Mouse (Mus musculus): ENCODE measurements at regions not wholly inside any gene's neighbourhood (a gene's known extent, or its start where the extent isn't known, plus 50 kb on each side); places are given as distances from the start of the nearest gene placed in this dataset.

DNA sequence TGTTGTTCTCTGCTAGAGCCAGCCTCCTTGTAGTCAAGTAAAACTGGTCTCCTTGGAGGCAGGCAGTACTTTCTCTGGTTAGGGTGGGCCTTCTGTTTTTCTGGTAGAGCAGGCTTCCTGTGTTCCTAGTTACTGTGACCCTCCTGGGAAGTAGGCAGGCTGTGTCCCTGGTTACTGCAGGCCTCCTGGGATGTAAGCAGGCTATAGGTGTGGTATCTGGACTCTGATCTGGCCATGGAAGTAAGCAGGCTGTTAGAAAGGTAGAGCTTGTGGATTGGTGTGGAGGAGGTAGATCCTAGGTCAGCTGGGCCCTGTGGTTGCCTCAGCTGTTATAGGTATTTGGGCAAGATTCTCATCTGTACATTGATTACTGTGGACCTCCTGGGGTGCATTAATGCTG, 1292.4 kb downstream of the Pcdh18 start:
- no peak for TF ChIP-seq POLR2A (IDR thresholded peaks at IDR 0.05; ENCODE audit: extremely low read depth, insufficient read depth, low read length)
- no peak for TF ChIP-seq CTCF (IDR thresholded peaks at IDR 0.05; ENCODE audit: low read depth, low read length)

Data from liver, adult 2 months (tissue).